Mouse (Mus musculus) lung, postnatal 4 days (tissue): ENCODE data around the gene Spock1.
"Not testable (repeated sequence)": the region's sequence is repeated elsewhere in the genome, so short reads cannot be mapped to it uniquely, and the experiment has no call there.

Experiments
- DNase-seq, 2 experiments: peaks; one replicate each; pipeline ENCODE4 v3.0.0; 2021

Spock1 gene

GRCm38 (mm10) chr13:57582314-57582976, 325.7 kb downstream of the Spock1 start:
- DNase-seq = no peak

GRCm38 (mm10) chr13:57577541-57578244, 330.4 kb downstream of the Spock1 start:
- no peak for DNase-seq

GRCm38 (mm10) chr13:57573501-57573900, 334.6 kb downstream of the Spock1 start:
- DNase-seq = no peak

- DNase-seq = no peak
Measured at GRCm38 (mm10) chr13:57568404-57568803, 339.7 kb downstream of the Spock1 start.

GRCm38 (mm10) chr13:57555186-57555585, 352.9 kb downstream of the Spock1 start:
- DNase-seq = no peak

GRCm38 (mm10) chr13:57549743-57550142, 358.4 kb downstream of the Spock1 start:
- peak in 1 of 2 experiments; percentile 4 for DNase-seq

- no peak for DNase-seq
Measured at GRCm38 (mm10) chr13:57536988-57537547, 371.1 kb downstream of the Spock1 start.

GRCm38 (mm10) chr13:57534325-57534724, 373.8 kb downstream of the Spock1 start:
- DNase-seq = no peak

- DNase-seq = no peak
Measured at GRCm38 (mm10) chr13:57525946-57526345, 382.2 kb downstream of the Spock1 start.

- DNase-seq = no peak
Measured at GRCm38 (mm10) chr13:57524546-57524945, 383.6 kb downstream of the Spock1 start.

GRCm38 (mm10) chr13:57523366-57523765, 384.8 kb downstream of the Spock1 start:
- DNase-seq = no peak

- no peak for DNase-seq
Measured at GRCm38 (mm10) chr13:57522319-57522718, 385.8 kb downstream of the Spock1 start.

GRCm38 (mm10) chr13:57521152-57521551, 387.0 kb downstream of the Spock1 start:
- no peak for DNase-seq

- DNase-seq = no peak
Measured at GRCm38 (mm10) chr13:57519790-57520189, 388.3 kb downstream of the Spock1 start.

- no peak for DNase-seq
Measured at GRCm38 (mm10) chr13:57515737-57516136, 392.4 kb downstream of the Spock1 start.

- DNase-seq = no peak
Measured at GRCm38 (mm10) chr13:57501552-57501951, 406.6 kb downstream of the Spock1 start.

- DNase-seq = no peak
Measured at GRCm38 (mm10) chr13:57496778-57497177, 411.4 kb downstream of the Spock1 start.

- DNase-seq = no peak
Measured at GRCm38 (mm10) chr13:57494838-57495237, 413.3 kb downstream of the Spock1 start.

- DNase-seq = no peak
Measured at GRCm38 (mm10) chr13:57488926-57489325, 419.2 kb downstream of the Spock1 start.

- no peak for DNase-seq
Measured at GRCm38 (mm10) chr13:57484426-57485168, 423.5 kb downstream of the Spock1 start.

- DNase-seq = no peak
Measured at GRCm38 (mm10) chr13:57476700-57477099, 431.4 kb downstream of the Spock1 start.

GRCm38 (mm10) chr13:57474068-57474467, 434.1 kb downstream of the Spock1 start:
- DNase-seq = no peak

- DNase-seq = not testable (repeated sequence)
Measured at GRCm38 (mm10) chr13:57470922-57471321, 437.2 kb downstream of the Spock1 start.
